Mouse (Mus musculus) MEL (cell line): ENCODE measurements at regions not wholly inside any gene's neighbourhood (a gene's known extent, or its start where the extent isn't known, plus 50 kb on each side); places are given as distances from the start of the nearest gene placed in this dataset.

Source experiments
- BHLHE40 ChIP-seq: IDR thresholded peaks from 2 replicates; pipeline ENCODE4 v1.6.1; 2012; ENCODE audit warnings: low read depth, mild to moderate bottlenecking, inconsistent platforms, low read length, improper control_type of control experiment, borderline replicate concordance
- CTCF ChIP-seq, 3 experiments: IDR thresholded peaks in 2 of 3; conservative IDR thresholded peaks in 1 of 3; 2 replicates each; pipeline ENCODE4 v1.5.1; 2011 to 2012; ENCODE audit warnings: low read length in 3 of 3, low read depth in 2 of 3, mild to moderate bottlenecking in 2 of 3, improper control_type of control experiment in 1 of 3, inconsistent platforms in 1 of 3, mixed read lengths in 1 of 3, moderate library complexity in 1 of 3; ENCODE audit not compliant: control insufficient read depth in 1 of 3, insufficient read depth in 1 of 3, poor library complexity in 1 of 3, severe bottlenecking in 1 of 3
- EP300 ChIP-seq, 2 experiments: IDR thresholded peaks; 2 replicates each; pipeline ENCODE4 v1.6.1; 2011; ENCODE audit warnings: improper control_type of control experiment in 2 of 2, low read length in 2 of 2, low read depth in 1 of 2, mild to moderate bottlenecking in 1 of 2
- MAFK ChIP-seq: IDR thresholded peaks from 2 replicates; pipeline ENCODE4 v1.6.1; 2011; ENCODE audit warnings: low read depth, mild to moderate bottlenecking, low read length, improper control_type of control experiment, borderline replicate concordance
- POLR2A ChIP-seq, 2 experiments: IDR thresholded peaks; 2 replicates each; pipeline ENCODE4 v1.6.1; 2011 to 2012; ENCODE audit warnings: low read length in 2 of 2, mild to moderate bottlenecking in 2 of 2, control low read depth in 1 of 2, improper control_type of control experiment in 1 of 2, low read depth in 1 of 2, moderate library complexity in 1 of 2; ENCODE audit not compliant: control insufficient read depth in 1 of 2, insufficient read depth in 1 of 2, poor library complexity in 1 of 2
- TAL1 ChIP-seq: IDR thresholded peaks from 2 replicates; pipeline ENCODE4 v1.6.1; 2012; ENCODE audit warnings: mild to moderate bottlenecking, inconsistent platforms, low read length, moderate library complexity, mixed read lengths
- TCF12 ChIP-seq: IDR thresholded peaks from 2 replicates; pipeline ENCODE4 v1.6.1; 2014; ENCODE audit warnings: low read depth, mild to moderate bottlenecking, inconsistent platforms, low read length, improper control_type of control experiment, moderate library complexity
- USF1 ChIP-seq: IDR thresholded peaks from 2 replicates; pipeline ENCODE4 v1.6.1; 2014; ENCODE audit warnings: low read depth, mild to moderate bottlenecking, inconsistent platforms, low read length, improper control_type of control experiment, moderate library complexity
- ZC3H11A ChIP-seq: IDR thresholded peaks from 2 replicates; pipeline ENCODE4 v1.6.1; 2012; ENCODE audit warnings: low read depth, mild to moderate bottlenecking, inconsistent platforms, low read length, improper control_type of control experiment
- ZKSCAN1 ChIP-seq: IDR thresholded peaks from 2 replicates; pipeline ENCODE4 v1.6.1; 2012; ENCODE audit warnings: low read depth, mild to moderate bottlenecking, inconsistent platforms, low read length, improper control_type of control experiment, moderate library complexity
- ZNF384 ChIP-seq: IDR thresholded peaks from 2 replicates; pipeline ENCODE4 v1.6.1; 2012; ENCODE audit warnings: low read depth, mild to moderate bottlenecking, inconsistent platforms, low read length, improper control_type of control experiment

DNA sequence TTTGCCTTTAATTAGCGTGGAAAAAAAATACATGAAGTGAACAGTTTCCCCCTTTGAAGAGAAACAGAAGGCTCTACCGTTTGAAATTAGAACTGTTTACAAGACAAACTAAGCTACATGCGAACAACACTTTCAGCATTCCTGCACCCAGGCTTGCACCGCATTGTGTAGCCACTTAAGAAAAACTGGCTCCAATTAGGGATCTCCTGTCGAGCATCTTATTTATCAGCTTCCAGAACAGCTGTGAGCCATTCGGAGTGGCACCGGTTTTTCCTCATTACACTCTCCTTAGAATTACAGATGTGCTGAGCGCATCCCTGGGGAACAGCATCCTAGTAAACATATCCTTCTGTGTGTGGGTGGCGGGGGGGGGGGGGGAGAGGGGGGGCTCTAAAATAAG is 567.0 kb upstream of the Got2 start:
- TF ChIP-seq MAFK (no peak), ZKSCAN1 (no peak), POLR2A (IDR thresholded peaks at IDR 0.05; ENCODE audit: control insufficient read depth in 1 of 2, insufficient read depth in 1 of 2, low read depth in 1 of 2, low read length in 2 of 2, poor library complexity in 1 of 2) (no peak), USF1 (no peak), ZNF384 (no peak), CTCF (IDR thresholded peaks at IDR 0.05 in 2 of 3, conservative IDR thresholded peaks at IDR 0.05 in 1 of 3; ENCODE audit: control insufficient read depth in 1 of 3, insufficient read depth in 1 of 3, low read depth in 2 of 3, low read length in 3 of 3, poor library complexity in 1 of 3, severe bottlenecking in 1 of 3) (no peak), TCF12 (no peak), ZC3H11A (no peak), EP300 (IDR thresholded peaks at IDR 0.05; ENCODE audit: low read depth in 1 of 2, low read length in 2 of 2) (no peak), TAL1 (no peak), BHLHE40 (no peak)
